Mouse (Mus musculus) spleen, adult 2 months (tissue): Measurements from ENCODE around the gene Luc7l3. TPM values are rescaled to one million over a fixed set of nuclear protein-coding genes. Genes with fewer than 3 reads are reported as not detected.

Experiments
- DNase-seq, 2 experiments: peaks; one replicate each; pipeline versions ENCODE4 v3.0.0 to v3.0.0-alpha.2; 2012 to 2021; ENCODE audit warnings: low spot score in 2 of 2, low read depth in 1 of 2
- H3K27ac ChIP-seq: fragments of 200-500 bp; 2 replicates; pipeline ENCODE4 v1.5.1; 2012; ENCODE audit warnings: low read length, inconsistent platforms; ENCODE audit not compliant: insufficient read depth
- H3K27me3 ChIP-seq: fragments of 200-500 bp; 2 replicates; pipeline ENCODE4 v1.6.1; 2012; ENCODE audit warnings: mild to moderate bottlenecking, moderate library complexity, low read length, inconsistent platforms; ENCODE audit not compliant: control insufficient read depth, insufficient read depth
- H3K36me3 ChIP-seq: fragments of 200-500 bp; 2 replicates; pipeline ENCODE4 v1.6.1; 2012; ENCODE audit warnings: mild to moderate bottlenecking, low read length, inconsistent platforms; ENCODE audit not compliant: control insufficient read depth, insufficient read depth
- H3K4me1 ChIP-seq: fragments of 200-500 bp; 2 replicates; pipeline ENCODE4 v1.6.1; 2011; ENCODE audit warnings: inconsistent platforms; ENCODE audit not compliant: control insufficient read depth, insufficient read depth, insufficient read length
- H3K4me3 ChIP-seq: fragments of 200-500 bp; 2 replicates; pipeline ENCODE4 v1.5.1; 2011; ENCODE audit warnings: mild to moderate bottlenecking, inconsistent platforms; ENCODE audit not compliant: insufficient read depth, insufficient read length; ENCODE audit errors: extremely low read depth
- CTCF ChIP-seq: fragments of 200-500 bp; IDR thresholded peaks from 2 replicates; pipeline ENCODE4 v1.5.1; 2011; ENCODE audit warnings: mild to moderate bottlenecking, inconsistent platforms; ENCODE audit not compliant: insufficient read depth, insufficient read length, insufficient replicate concordance; ENCODE audit errors: extremely low read depth
- POLR2A ChIP-seq: fragments of 200-500 bp; IDR thresholded peaks from 2 replicates; pipeline ENCODE4 v1.6.1; 2011; ENCODE audit warnings: low read depth, low read length, inconsistent platforms
- WGBS: fragments of 180-500 bp; shearing (Covaris S2); methylation state at CpG from one replicate; pipeline ENCODE4 v1.1.7; 2018; 5-methylcytosine and 5-hydroxymethylcytosine counted together
- polyA plus RNA-seq: library from polyadenylated mRNA; depleted of rRNA; stranded (reverse); fragments of >200 nt; gene quantifications from 2 replicates; pipeline ENCODE4 v1.2.3, GENCODE M21; 2012

Gene Luc7l3
- polyA plus RNA-seq, 1 experiment = 7.3 TPM

- Histone ChIP-seq H3K36me3 (no peaks in the 10 kb centered on the region), H3K27ac (no peak overlapping the region), H3K4me3 (no peak overlapping the region), H3K27me3 (no peaks in the 10 kb centered on the region), H3K4me1 (peaks cover 5% of the 10 kb centered on the region; the same call in 1 of the 2 replicates)
- TF ChIP-seq CTCF = no peak
- no peak for TF ChIP-seq POLR2A
- DNase-seq = no peak
- WGBS = 93% methylated on average over 14 of the region's 14 CpGs
These were observed 63.8 kb downstream of the Luc7l3 start for GRCm38 (mm10) chr11:94257987-94258386.

GRCm38 (mm10) chr11:94255733-94256132 lies 66.1 kb downstream of the Luc7l3 start:
- WGBS = 88% methylated on average over 5 of the region's 5 CpGs
- H3K36me3 ChIP-seq = no peaks in the 10 kb centered on the region
- TF ChIP-seq CTCF (no peak), POLR2A (no peak)
- no peaks in the 10 kb centered on the region for H3K27me3 ChIP-seq
- no peak for DNase-seq
- H3K4me1 ChIP-seq = peaks cover 5% of the 10 kb centered on the region; the same call in 1 of the 2 replicates
- H3K27ac ChIP-seq = no peak overlapping the region
- no peak overlapping the region for H3K4me3 ChIP-seq

DNA sequence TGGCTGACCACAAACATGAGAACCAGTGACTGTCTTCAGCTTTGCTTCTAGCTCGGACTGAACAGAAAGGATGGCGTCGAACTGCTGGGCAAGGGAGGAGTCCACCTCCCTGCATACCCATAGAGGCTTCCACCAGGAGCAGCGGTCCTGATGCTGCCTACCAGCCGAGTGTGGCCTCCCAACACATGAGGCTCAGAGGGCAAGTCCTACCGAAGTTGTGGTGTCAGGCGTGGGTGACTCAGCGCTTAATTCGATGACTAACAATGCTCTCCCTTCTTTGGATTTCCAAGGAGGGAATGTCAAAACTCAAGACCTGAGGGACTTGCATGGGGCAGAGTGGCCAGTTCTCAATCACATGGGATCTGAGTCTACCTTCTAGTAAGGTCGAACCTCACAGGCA lies 68.1 kb downstream of the Luc7l3 start:
- Histone ChIP-seq H3K4me1 (peaks cover 5% of the 10 kb centered on the region; the same call in 1 of the 2 replicates), H3K27ac (no peak overlapping the region), H3K4me3 (no peak overlapping the region), H3K27me3 (no peaks in the 10 kb centered on the region), H3K36me3 (no peaks in the 10 kb centered on the region)
- TF ChIP-seq CTCF = no peak
- TF ChIP-seq POLR2A = no peak
- DNase-seq = no peak
- WGBS = 59% methylated on average over 10 of the region's 10 CpGs

DNA sequence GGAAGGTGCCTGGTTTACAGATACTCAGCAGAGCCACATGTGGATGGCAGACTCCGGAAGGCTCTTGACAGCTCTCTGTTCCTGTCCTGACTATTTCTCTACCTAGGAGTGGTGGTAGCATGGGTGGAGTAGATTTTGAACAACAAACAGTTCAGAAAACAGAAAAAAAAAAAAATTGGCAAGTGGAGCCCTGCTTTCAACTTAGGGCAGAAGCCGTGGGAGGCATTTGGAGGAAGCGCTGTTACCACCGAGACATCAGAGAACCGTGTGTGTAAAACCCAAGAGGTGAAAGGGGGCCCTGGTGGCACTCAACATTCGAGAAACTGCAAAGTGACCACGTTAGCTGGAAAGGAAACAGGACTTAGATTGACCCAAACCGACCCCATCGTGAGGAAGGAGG lies 68.6 kb downstream of the Luc7l3 start:
- H3K36me3 ChIP-seq = no peaks in the 10 kb centered on the region
- no peak for DNase-seq
- no peak overlapping the region for H3K27ac ChIP-seq
- no peak overlapping the region for H3K4me3 ChIP-seq
- 31% methylated on average over 9 of the region's 9 CpGs for WGBS
- no peaks in the 10 kb centered on the region for H3K27me3 ChIP-seq
- H3K4me1 ChIP-seq = peaks cover 5% of the 10 kb centered on the region; the same call in 1 of the 2 replicates
- no peak for TF ChIP-seq CTCF
- no peak for TF ChIP-seq POLR2A

- Histone ChIP-seq H3K27ac (no peak overlapping the region), H3K36me3 (no peaks in the 10 kb centered on the region), H3K4me3 (no peak overlapping the region), H3K27me3 (no peaks in the 10 kb centered on the region), H3K4me1 (peaks cover 3% of the 10 kb centered on the region; the same call in 1 of the 2 replicates)
- no peak for DNase-seq
- TF ChIP-seq POLR2A (no peak), CTCF (no peak)
- 85% methylated on average over 8 of the region's 8 CpGs for WGBS
These were observed 75.1 kb downstream of the Luc7l3 start for GRCm38 (mm10) chr11:94246789-94247061.

GRCm38 (mm10) chr11:94245955-94246788 lies 75.6 kb downstream of the Luc7l3 start, which contains the start of gene Wfikkn2:
Gene Wfikkn2, minus strand, starts transcription at chr11:94246005.
- no peak within 1 kb of the TSS for H3K27ac ChIP-seq
- TF ChIP-seq CTCF (no peak), POLR2A (no peak)
- WGBS = 89% methylated on average over 17 of the region's 17 CpGs
- peaks cover 3% of the 10 kb centered on the region; the same call in 1 of the 2 replicates for H3K4me1 ChIP-seq
- H3K27me3 ChIP-seq = no peaks in the 10 kb centered on the region
- DNase-seq = no peak
- no peaks in the 10 kb centered on the region for H3K36me3 ChIP-seq
- H3K4me3 ChIP-seq = no peak within 1 kb of the TSS

DNA sequence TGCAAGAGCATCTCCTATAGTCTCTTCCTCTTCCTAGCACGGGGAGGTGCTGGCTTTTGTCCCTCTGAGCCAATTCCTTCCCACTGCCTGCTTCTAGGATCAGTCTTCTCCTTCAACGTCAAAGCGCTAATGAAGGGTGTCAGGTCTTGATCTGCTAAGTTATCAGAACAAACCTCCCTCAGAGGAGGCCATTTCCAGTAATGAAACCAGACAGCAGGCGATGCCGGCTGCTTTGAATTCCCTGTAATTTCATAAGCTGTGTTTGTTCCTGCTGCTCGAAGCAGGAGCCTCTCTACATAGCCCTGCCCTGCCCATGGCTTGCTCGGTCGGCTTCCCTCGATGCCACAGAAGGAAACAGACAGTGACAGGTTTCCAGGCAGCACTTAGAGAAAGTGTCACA lies 77.4 kb downstream of the Luc7l3 start:
- TF ChIP-seq CTCF = no peak
- TF ChIP-seq POLR2A = no peak
- 82% methylated on average over 9 of the region's 9 CpGs for WGBS
- DNase-seq = no peak

More for the DNA sequence above, 77.4 kb downstream of the Luc7l3 start:
- peaks cover 3% of the 10 kb centered on the region; the same call in 1 of the 2 replicates for H3K4me1 ChIP-seq
- no peak overlapping the region for H3K27ac ChIP-seq
- no peaks in the 10 kb centered on the region for H3K36me3 ChIP-seq
- no peaks in the 10 kb centered on the region for H3K27me3 ChIP-seq
- H3K4me3 ChIP-seq = no peak overlapping the region
